Mouse (Mus musculus): Measurements from ENCODE around the gene Tmco4. TPM values are rescaled to one million over a fixed set of nuclear protein-coding genes. Genes with fewer than 3 reads are reported as not detected.
"Not testable (repeated sequence)": the region's sequence is repeated elsewhere in the genome, so short reads cannot be mapped to it uniquely, and the experiment has no call there.

Tmco4 gene
- total and polyA plus RNA-seq, 3 experiments, result 8.4 to 11.7 (median 9.2) TPM

DNA sequence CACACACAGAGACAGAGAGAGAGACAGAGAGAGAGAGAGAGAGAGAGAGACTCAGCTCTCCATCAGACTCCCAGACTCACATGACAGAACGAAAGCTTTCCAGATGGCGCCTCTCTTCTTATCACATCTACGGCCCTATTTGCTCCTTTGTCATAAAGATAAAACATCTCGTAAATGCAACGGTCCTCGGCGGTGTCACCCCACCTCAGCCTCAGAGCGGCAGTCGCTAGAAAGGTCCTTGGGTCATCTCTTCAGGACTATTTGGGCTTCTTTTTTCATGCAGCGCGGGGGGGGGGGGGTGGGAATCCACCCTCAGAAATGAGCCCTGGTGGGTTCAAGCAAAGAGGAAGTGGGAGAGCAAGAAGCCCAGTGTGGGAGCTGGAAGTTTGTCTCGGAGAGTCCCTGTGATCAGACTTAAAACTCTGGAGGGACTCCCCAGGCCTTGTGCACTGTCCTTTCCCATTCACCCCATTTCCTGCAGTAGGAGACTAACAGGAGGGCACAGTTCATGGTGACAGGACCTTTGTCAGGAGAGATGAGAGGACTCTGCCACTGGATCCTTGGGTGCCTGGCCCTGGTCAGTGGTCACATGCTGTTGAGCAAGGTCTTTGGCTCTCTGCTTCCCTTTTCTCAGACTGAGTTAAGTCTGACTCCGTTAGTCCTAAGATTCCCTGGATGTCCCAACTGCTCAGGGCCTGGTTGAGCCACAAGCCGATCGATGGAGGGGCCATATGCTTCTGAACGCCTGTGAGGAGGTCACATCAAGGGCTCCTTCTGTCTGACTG, 3.7 kb upstream of the Tmco4 start:
- TF ChIP-seq EP300 (IDR thresholded peaks at IDR 0.05; ENCODE audit: insufficient read depth, low read depth, low read length) (no peak), POLR2A (IDR thresholded peaks at IDR 0.05; ENCODE audit: insufficient read depth, low read depth, low read length) (no peak), CTCF (IDR thresholded peaks at IDR 0.05) (no peak)
- H3K27me3 ChIP-seq (ENCODE audit: control insufficient read depth, insufficient read depth, low read length), result no peaks in the 10 kb centered on the region
- intact Hi-C loops (cut with DNase I), result no loop called here
- no peaks in the 10 kb centered on the region; the same call in 1 of the 2 replicates for H3K4me1 ChIP-seq (ENCODE audit: control insufficient read depth, insufficient read depth, low read length)
- no peak for DNase-seq
- H3K36me3 ChIP-seq (ENCODE audit: control insufficient read depth, insufficient read depth, low read length), result no peaks in the 10 kb centered on the region
- H3K4me3 ChIP-seq, result no peak overlapping the region
- no peaks in the 10 kb centered on the region for H3K79me2 ChIP-seq (replicated peaks; ENCODE audit: control insufficient read depth, insufficient read depth, low read length)
- no peak overlapping the region for H3K27ac ChIP-seq
- H3K9ac ChIP-seq (ENCODE audit: low read depth, low read length), result no peak overlapping the region
- 61% methylated on average over 16 of the region's 16 CpGs for WGBS

GRCm38 (mm10) chr4:138969736-138970135, 3.0 kb upstream of the Tmco4 start:
- intact Hi-C loops (cut with DNase I), result loop anchor here (5.0 kb wide), 1 partner anchor 47 kb away; no protein-coding TSS in a partner anchor
- no peak for DNase-seq
- H3K36me3 ChIP-seq (ENCODE audit: control insufficient read depth, insufficient read depth, low read length), result no peaks in the 10 kb centered on the region
- TF ChIP-seq EP300 (IDR thresholded peaks at IDR 0.05; ENCODE audit: insufficient read depth, low read depth, low read length), result no peak
- TF ChIP-seq CTCF (IDR thresholded peaks at IDR 0.05), result no peak
- no peak for TF ChIP-seq POLR2A (IDR thresholded peaks at IDR 0.05; ENCODE audit: insufficient read depth, low read depth, low read length)
- no peak overlapping the region for H3K4me3 ChIP-seq
- H3K4me1 ChIP-seq (ENCODE audit: control insufficient read depth, insufficient read depth, low read length), result no peaks in the 10 kb centered on the region; the same call in 1 of the 2 replicates
- H3K27ac ChIP-seq, result no peak overlapping the region
- H3K9ac ChIP-seq (ENCODE audit: low read depth, low read length), result no peak overlapping the region
- no peaks in the 10 kb centered on the region for H3K79me2 ChIP-seq (replicated peaks; ENCODE audit: control insufficient read depth, insufficient read depth, low read length)
- 45% methylated on average over 9 of the region's 9 CpGs for WGBS
- H3K27me3 ChIP-seq (ENCODE audit: control insufficient read depth, insufficient read depth, low read length), result no peaks in the 10 kb centered on the region

DNA sequence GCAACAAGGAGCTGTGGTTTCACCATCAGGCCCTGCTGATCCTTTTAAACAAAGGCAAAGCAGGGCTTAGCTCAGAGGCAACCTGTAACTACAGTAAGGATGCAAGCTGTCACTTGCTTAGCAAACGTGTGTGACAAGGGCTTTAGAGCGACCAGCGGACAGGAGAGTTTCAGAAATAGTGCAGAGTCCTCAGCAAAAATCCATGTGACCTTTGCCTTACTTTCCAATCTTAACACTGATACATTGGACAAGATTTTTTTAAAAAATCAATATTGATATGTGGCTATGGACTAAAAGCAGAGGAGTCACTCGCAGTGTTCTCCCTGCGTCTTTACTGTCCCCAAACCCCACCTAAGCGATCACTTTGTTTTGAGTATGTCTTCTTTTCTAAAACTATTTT, 1.3 kb upstream of the Tmco4 start:
- 89% methylated on average over 6 of the region's 6 CpGs for WGBS
- H3K4me3 ChIP-seq, result no peak overlapping the region
- DNase-seq, result no peak
- H3K27me3 ChIP-seq (ENCODE audit: control insufficient read depth, insufficient read depth, low read length), result no peaks in the 10 kb centered on the region
- TF ChIP-seq POLR2A (IDR thresholded peaks at IDR 0.05; ENCODE audit: insufficient read depth, low read depth, low read length) (no peak), EP300 (IDR thresholded peaks at IDR 0.05; ENCODE audit: insufficient read depth, low read depth, low read length) (no peak), CTCF (IDR thresholded peaks at IDR 0.05) (no peak)
- H3K9ac ChIP-seq (ENCODE audit: low read depth, low read length), result no peak overlapping the region
- H3K36me3 ChIP-seq (ENCODE audit: control insufficient read depth, insufficient read depth, low read length), result no peaks in the 10 kb centered on the region
- intact Hi-C loops (cut with DNase I), result loop anchor here (5.0 kb wide), 1 partner anchor 49 kb away; no protein-coding TSS in a partner anchor
- no peaks in the 10 kb centered on the region; the same call in 1 of the 2 replicates for H3K4me1 ChIP-seq (ENCODE audit: control insufficient read depth, insufficient read depth, low read length)
- H3K27ac ChIP-seq, result peak overlapping the region; percentile 88; the same call in 1 of the 2 replicates
- H3K79me2 ChIP-seq (replicated peaks; ENCODE audit: control insufficient read depth, insufficient read depth, low read length), result no peaks in the 10 kb centered on the region

GRCm38 (mm10) chr4:138972139-138972826, 405 bp upstream of the Tmco4 start:
- Histone ChIP-seq H3K4me3 (peak overlapping the region; percentile 74), H3K79me2 (replicated peaks; ENCODE audit: control insufficient read depth, insufficient read depth, low read length) (no peaks in the 10 kb centered on the region), H3K4me1 (ENCODE audit: control insufficient read depth, insufficient read depth, low read length) (no peaks in the 10 kb centered on the region; the same call in 1 of the 2 replicates), H3K9ac (ENCODE audit: low read depth, low read length) (peak overlapping the region; percentile 89), H3K27ac (peak overlapping the region; percentile 88), H3K36me3 (ENCODE audit: control insufficient read depth, insufficient read depth, low read length) (no peaks in the 10 kb centered on the region), H3K27me3 (ENCODE audit: control insufficient read depth, insufficient read depth, low read length) (no peaks in the 10 kb centered on the region)
- WGBS, result 4% methylated on average over 20 of the region's 20 CpGs
- intact Hi-C loops (cut with DNase I), result loop anchor here (5.0 kb wide), 1 partner anchor 50 kb away; no protein-coding TSS in a partner anchor
- peak; percentile 76 to 83 for DNase-seq
- TF ChIP-seq CTCF (IDR thresholded peaks at IDR 0.05) (peak; percentile 56), EP300 (IDR thresholded peaks at IDR 0.05; ENCODE audit: insufficient read depth, low read depth, low read length) (peak; percentile 76; the same call in 1 of the 2 replicates), POLR2A (IDR thresholded peaks at IDR 0.05; ENCODE audit: insufficient read depth, low read depth, low read length) (peak; percentile 96)

GRCm38 (mm10) chr4:138973719-138974115, 1.0 kb downstream of the Tmco4 start:
- H3K4me1 ChIP-seq (ENCODE audit: control insufficient read depth, insufficient read depth, low read length), result no peaks in the 10 kb centered on the region; the same call in 1 of the 2 replicates
- peak overlapping the region; percentile 88 for H3K27ac ChIP-seq
- peak overlapping the region; percentile 74 for H3K4me3 ChIP-seq
- H3K27me3 ChIP-seq (ENCODE audit: control insufficient read depth, insufficient read depth, low read length), result no peaks in the 10 kb centered on the region
- WGBS, result 51% methylated on average over 3 of the region's 3 CpGs
- H3K79me2 ChIP-seq (replicated peaks; ENCODE audit: control insufficient read depth, insufficient read depth, low read length), result no peaks in the 10 kb centered on the region
- no peak for TF ChIP-seq CTCF (IDR thresholded peaks at IDR 0.05)
- no peak for TF ChIP-seq POLR2A (IDR thresholded peaks at IDR 0.05; ENCODE audit: insufficient read depth, low read depth, low read length)
- no peak for TF ChIP-seq EP300 (IDR thresholded peaks at IDR 0.05; ENCODE audit: insufficient read depth, low read depth, low read length)
- intact Hi-C loops (cut with DNase I), result loop anchor here (5.0 kb wide), 1 partner anchor 51 kb away; no protein-coding TSS in a partner anchor
- DNase-seq, result no peak
- no peaks in the 10 kb centered on the region for H3K36me3 ChIP-seq (ENCODE audit: control insufficient read depth, insufficient read depth, low read length)
- H3K9ac ChIP-seq (ENCODE audit: low read depth, low read length), result no peak overlapping the region

- not testable (repeated sequence) for DNase-seq; H3K4me1 ChIP-seq (ENCODE audit: control insufficient read depth, insufficient read depth, low read length); H3K36me3 ChIP-seq (ENCODE audit: control insufficient read depth, insufficient read depth, low read length); H3K79me2 ChIP-seq (replicated peaks; ENCODE audit: control insufficient read depth, insufficient read depth, low read length); H3K9ac ChIP-seq (ENCODE audit: low read depth, low read length); H3K27ac ChIP-seq; H3K27me3 ChIP-seq (ENCODE audit: control insufficient read depth, insufficient read depth, low read length); H3K4me3 ChIP-seq
- intact Hi-C loops (cut with DNase I), result loop anchor here (5.0 kb wide), 1 partner anchor 52 kb away; no protein-coding TSS in a partner anchor
- 90% methylated on average over 2 of the region's 2 CpGs for WGBS
Measured at GRCm38 (mm10) chr4:138974540-138974939, 1.9 kb downstream of the Tmco4 start.
